In the genomic region with DNA sequence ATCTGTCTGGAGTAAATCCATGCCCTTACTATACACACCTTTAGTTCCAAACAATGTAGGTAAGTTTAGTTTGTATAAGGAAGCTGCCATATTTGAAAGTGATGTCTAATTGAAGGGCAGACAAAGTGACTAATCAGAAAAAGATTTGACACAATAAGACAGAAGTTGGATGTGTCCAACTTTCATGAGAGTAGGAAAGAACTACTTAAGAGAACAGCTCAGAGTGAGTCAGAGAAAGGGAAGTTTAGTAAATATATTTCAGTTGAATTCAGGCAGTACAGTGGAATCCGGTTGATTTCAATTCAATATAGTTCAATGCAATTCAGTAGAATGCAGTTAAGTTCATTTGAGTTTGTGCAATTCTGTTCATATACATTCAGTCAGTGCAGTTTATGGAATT, we compare ENCODE assay signal across 15 mouse cellular contexts.
"Had no signal": no experiment of that assay in that cellular context is flagged by ENCODE, and none has a peak within 500 bp of the region (broad histone marks: within the 10 kb centered on the region; RNA-seq: fewer than 3 reads in every experiment).

No protein-coding gene starts in this region.

- H3K4me3 ChIP-seq: neural tube, embryonic 13.5 days; stomach, embryonic 15.5 days had no signal

- H3K27me3 ChIP-seq: neural tube, embryonic 13.5 days; stomach, embryonic 15.5 days had no signal

- H3K9ac ChIP-seq: neural tube, embryonic 13.5 days; stomach, embryonic 15.5 days had no signal

- H3K4me2 ChIP-seq: neural tube, embryonic 13.5 days; stomach, embryonic 15.5 days had no signal

- H3K36me3 ChIP-seq: neural tube, embryonic 13.5 days; stomach, embryonic 15.5 days had no signal

- H3K4me1 ChIP-seq: neural tube, embryonic 13.5 days; stomach, embryonic 15.5 days had no signal

- H3K27ac ChIP-seq: neural tube, embryonic 13.5 days; stomach, embryonic 15.5 days; stomach, postnatal 0 days had no signal

- DNase-seq: retina, postnatal 1 day; right cerebral cortex, adult 18-20 months; right cerebral cortex, postnatal 14 days; right cerebral cortex, postnatal 25 days; right cerebral cortex, postnatal 4 days; spleen, adult 18-20 months; thymus, adult 18-20 months; thymus, adult 2 months; thymus, postnatal 14 days; thymus, postnatal 25 days; thymus, postnatal 36 days; thymus, postnatal 4 days had no signal

- H3K9me3 ChIP-seq: stomach, embryonic 15.5 days had no signal
